Mouse (Mus musculus) erythroid progenitor cell, adult 5-6 weeks (primary cell): ENCODE data around the gene Gm3233. TPM values are rescaled to one million over a fixed set of nuclear protein-coding genes. Genes with fewer than 3 reads are reported as not detected.
"Not testable (repeated sequence)": the region's sequence is repeated elsewhere in the genome, so short reads cannot be mapped to it uniquely, and the experiment has no call there.

Experiments
- ATAC-seq: replicated peaks from 2 replicates; pipeline ENCODE4 v1.8.0; 2016; ENCODE audit warnings: moderate number of reproducible peaks, mild to moderate bottlenecking, moderate TSS enrichment, inconsistent platforms; ENCODE audit not compliant: poor library complexity, low FRiP score, severe bottlenecking
- total RNA-seq, 2 experiments: library from RNA; stranded (forward) in 1 of 2; stranded (reverse) in 1 of 2; fragments of 150-400 nt in 1 of 2; fragments of 186-747, 209-891 nt in 1 of 2; gene quantifications; 2 replicates each; pipeline versions ENCODE4 v1.2.3 to v1.2.4; 2015 to 2017; ENCODE audit warnings: low replicate concordance in 2 of 2

The Gm3233 gene
- total RNA-seq, 2 experiments from 2014 or later = not detected

DNA sequence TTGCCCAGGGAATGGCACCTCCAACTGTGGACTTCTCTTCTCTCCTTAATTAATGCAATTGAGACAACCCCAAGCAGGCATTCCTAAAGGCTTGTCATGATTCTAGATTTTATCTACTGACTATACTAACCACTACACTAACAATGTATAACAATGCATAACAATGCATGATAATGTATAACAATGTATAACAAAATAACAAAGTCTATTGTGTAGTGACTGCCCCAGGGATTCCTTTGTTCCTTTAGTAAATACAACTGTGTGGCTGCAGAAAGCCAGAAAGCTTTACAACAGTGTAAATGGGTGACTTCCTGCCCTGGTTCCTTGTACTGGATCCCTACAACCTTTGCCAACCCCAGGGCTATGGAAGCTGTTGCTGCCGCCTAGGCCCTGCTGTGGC lies 23.6 kb downstream of the Gm3233 start:
- ATAC-seq = no peak

DNA sequence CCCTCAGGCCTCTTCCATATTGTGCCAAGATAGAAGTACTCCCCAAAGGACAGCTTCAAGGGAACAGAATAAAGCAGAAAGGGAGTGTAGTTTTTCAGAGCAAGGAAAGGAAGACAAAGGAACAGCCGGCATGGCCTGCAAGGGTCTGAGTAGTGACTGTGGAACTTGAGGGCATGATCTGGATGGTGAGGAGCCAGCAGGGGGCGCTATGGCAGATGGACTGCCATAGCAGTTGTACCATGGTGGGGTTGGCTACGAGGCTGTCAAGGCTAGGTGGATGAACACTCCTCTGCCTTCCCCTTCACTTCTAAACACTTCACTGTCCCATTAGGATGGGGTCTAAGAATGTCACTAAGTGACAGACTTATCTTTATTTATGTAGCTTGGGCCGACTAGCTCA lies 30.2 kb downstream of the Gm3233 start:
- ATAC-seq = no peak

DNA sequence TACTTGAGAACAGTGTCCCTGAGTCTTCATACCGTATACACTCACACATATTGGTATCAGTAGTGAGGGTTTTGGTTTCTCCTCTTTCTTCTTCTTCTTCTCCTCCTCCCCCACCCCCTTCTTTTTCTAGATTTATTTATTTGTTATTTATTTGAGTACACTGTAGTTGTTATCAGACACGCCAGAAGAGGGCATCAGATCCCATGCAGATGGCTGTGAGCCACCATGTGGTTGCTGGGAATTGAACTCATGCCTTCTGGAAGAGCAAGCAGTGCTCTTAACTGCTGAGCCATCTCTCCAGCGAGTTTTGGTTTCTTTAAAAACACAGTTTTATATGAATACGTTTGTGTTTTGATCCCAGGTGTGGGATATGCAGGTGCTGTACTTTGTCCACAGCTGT lies 31.2 kb downstream of the Gm3233 start:
- no peak for ATAC-seq

DNA sequence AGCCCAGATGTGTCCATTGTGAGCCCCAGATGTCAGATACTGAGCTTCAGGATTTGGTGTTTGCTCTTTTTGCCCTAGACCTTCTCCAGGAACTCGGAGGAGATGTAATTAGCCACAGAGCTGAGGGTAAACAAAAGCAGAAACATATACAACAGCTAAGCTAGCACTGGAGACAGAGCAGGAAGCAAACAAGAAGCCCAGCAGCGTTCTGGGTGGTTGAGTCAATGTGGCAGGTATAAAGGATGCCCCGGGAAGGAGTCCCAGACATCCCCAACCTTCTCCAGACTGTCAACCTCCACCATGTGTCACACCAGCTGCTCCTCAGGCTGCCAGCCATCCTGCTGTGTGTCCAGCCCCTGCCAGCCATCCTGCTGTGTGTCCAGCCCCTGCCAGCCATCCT lies 33.3 kb downstream of the Gm3233 start, which contains the start of gene Gm10100:
TSS of gene Gm10100 (plus strand) at position 301 of the 400 bp plus-strand sequence.
- ATAC-seq = no peak

DNA sequence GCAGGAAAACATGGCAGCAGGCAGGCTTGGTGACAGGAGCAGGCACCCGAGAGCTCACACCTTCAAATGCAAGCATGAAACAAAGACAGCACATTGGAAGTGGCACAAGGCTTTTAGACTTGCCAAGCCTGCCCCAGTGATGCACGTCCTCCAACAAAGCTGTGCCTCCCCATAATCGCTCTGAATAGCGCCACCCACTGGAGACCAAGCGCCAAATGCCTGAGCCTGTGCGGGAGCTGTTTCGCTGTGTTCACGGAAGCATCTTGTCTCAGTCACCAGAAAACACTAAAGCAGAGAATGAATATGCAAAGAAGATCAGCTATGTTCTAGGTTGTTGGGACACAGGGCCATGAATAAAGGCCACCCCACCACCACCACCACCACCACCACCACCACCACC lies 34.6 kb downstream of the Gm3233 start:
- no peak for ATAC-seq

DNA sequence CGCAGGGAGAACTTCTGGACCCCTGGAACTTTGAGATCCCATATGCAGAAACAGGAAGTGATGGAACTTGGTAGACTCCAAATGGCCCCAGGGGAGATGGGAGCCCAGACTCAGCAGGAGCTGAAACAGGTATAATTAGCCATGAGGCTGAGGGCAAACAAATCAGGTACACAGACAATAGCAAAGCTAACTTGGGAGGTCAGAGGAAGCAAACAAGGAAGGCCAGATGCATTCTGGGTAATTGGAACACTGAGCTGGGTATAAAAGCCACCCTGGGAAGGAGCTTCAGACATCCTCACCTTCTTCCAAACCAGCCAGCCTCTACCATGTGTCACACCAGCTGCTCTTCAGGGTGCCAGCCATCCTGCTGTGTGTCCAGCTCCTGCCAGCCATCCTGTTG lies 39.2 kb downstream of the Gm3233 start, which contains the start of gene Krtap12-1:
TSS of gene Krtap12-1 (plus strand) at position 301 of the 400 bp plus-strand sequence.
- ATAC-seq = not testable (repeated sequence)

DNA sequence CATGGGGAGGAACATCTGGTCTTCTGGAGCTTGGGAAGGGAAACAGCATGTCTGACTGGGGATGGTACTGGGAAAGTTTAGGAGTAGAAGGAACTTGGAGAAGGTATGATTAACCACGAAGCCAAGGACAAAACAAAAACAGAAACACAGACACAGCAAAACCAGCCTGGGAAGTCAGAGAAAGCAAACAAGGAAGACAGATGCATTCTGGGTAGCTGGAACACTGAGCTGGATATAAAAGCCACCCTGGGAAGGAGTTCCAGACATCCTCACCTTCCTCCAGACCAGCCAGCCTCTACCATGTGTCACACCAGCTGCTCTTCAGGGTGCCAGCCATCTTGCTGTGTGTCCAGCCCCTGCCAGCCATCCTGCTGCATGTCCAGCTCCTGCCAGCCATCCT lies 44.0 kb downstream of the Gm3233 start, which contains the start of gene Gm10142:
TSS of gene Gm10142 (plus strand) at position 301 of the 400 bp plus-strand sequence.
- ATAC-seq = no peak

DNA sequence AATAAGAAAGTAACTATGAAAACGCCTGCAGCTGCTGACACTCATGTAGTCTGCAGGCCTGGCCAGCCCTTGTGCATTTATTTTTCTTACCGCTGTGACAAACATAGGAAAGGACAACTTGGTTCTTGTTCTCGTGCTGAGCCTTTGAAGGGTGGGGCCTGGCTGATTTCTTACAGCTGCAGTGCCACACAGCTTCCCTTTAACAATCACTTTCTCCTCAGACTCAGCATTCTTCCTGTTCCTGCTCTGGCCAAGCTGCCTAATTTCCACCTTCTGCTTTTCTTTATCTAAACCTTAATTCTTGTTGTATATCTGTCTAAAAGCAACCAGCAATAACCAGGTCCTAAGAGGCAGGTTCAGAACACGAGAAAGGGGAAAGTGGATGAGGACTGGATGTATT lies 45.7 kb downstream of the Gm3233 start:
- ATAC-seq = no peak

DNA sequence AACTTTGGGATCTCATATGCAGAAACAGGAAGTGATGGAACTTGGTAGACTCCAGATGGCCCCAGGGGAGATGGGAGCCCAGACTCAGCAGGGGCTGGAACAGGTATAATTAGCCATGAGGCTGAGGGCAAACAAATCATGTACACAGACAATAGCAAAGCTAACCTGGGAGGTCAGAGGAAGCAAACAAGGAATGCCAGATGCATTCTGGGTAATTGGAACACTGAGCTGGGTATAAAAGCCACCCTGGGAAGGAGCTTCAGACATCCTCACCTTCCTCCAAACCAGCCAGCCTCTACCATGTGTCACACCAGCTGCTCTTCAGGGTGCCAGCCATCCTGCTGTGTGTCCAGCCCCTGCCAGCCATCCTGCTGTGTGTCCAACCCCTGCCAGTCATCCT lies 48.3 kb downstream of the Gm3233 start, which contains the start of gene Gm10024:
TSS of gene Gm10024 (plus strand) at position 301 of the 400 bp plus-strand sequence.
- not testable (repeated sequence) for ATAC-seq

DNA sequence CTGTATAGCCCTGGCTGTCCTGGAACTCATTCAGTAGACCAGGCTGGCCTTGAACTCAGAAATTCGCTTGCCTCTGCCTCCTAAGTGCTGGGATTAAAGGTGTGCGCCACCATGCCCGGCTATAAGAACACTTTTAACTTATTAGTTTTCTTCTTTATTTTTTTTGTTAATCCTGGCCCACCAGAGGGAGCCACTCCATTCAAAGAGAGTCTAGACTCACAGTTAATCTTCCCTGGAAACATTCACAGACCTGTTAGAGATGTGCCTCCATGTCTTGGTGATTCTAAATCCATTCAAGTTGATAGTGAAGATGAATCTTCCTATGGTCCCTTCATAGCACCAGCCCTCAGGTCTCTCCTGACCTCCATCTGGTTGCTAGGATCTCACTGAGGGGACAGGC lies 49.7 kb downstream of the Gm3233 start:
- no peak for ATAC-seq

Other genes starting within 250 kb of the Gm3233 start
Only the 30 nearest of the 32 such genes appear.
- gene Pttg1ip, start 178.0 kb downstream of the Gm3233 start, total RNA-seq (2015; ENCODE audit: low replicate concordance) = 62.5 and 73.9 TPM in 2 replicates
- 34.0 and 59.3 TPM in 2 replicates for gene Pttg1ip, start 178.0 kb downstream of the Gm3233 start, total RNA-seq (2017; ENCODE audit: low replicate concordance)
- 9.2 and 14.8 TPM in 2 replicates for gene Sumo3, start 153.6 kb downstream of the Gm3233 start, total RNA-seq (2015; ENCODE audit: low replicate concordance)
- gene Sumo3, start 153.6 kb downstream of the Gm3233 start, total RNA-seq (2017; ENCODE audit: low replicate concordance) = 21.1 and 33.6 TPM in 2 replicates
- not detected in 2 replicates for gene Gm49325, start 153.5 kb downstream of the Gm3233 start, total RNA-seq (2015; ENCODE audit: low replicate concordance)
- gene Gm49325, start 153.5 kb downstream of the Gm3233 start, total RNA-seq (2017; ENCODE audit: low replicate concordance) = not detected in 2 replicates
- gene Ube2g2, start 137.4 kb downstream of the Gm3233 start, total RNA-seq (2015; ENCODE audit: low replicate concordance) = 6.8 and 9.6 TPM in 2 replicates
- gene Ube2g2, start 137.4 kb downstream of the Gm3233 start, total RNA-seq (2017; ENCODE audit: low replicate concordance) = 10.4 and 11.3 TPM in 2 replicates
- not detected in 2 replicates for gene Tspear, start 73.1 kb downstream of the Gm3233 start, total RNA-seq (2015; ENCODE audit: low replicate concordance)
- gene Tspear, start 73.1 kb downstream of the Gm3233 start, total RNA-seq (2017; ENCODE audit: low replicate concordance) = not detected in 2 replicates
- gene Gm19402, start 68.9 kb downstream of the Gm3233 start, total RNA-seq (2015; ENCODE audit: low replicate concordance) = not detected in 2 replicates
- not detected in 2 replicates for gene Gm19402, start 68.9 kb downstream of the Gm3233 start, total RNA-seq (2017; ENCODE audit: low replicate concordance)
- gene Gm9508, start 62.4 kb downstream of the Gm3233 start, total RNA-seq (2015; ENCODE audit: low replicate concordance) = not detected in 2 replicates
- not detected in 2 replicates for gene Gm9508, start 62.4 kb downstream of the Gm3233 start, total RNA-seq (2017; ENCODE audit: low replicate concordance)
- not detected in 2 replicates for gene Gm10272, start 53.1 kb downstream of the Gm3233 start, total RNA-seq (2015; ENCODE audit: low replicate concordance)
- gene Gm10272, start 53.1 kb downstream of the Gm3233 start, total RNA-seq (2017; ENCODE audit: low replicate concordance) = not detected in 2 replicates
- gene Gm10024, start 48.2 kb downstream of the Gm3233 start, total RNA-seq (2015; ENCODE audit: low replicate concordance) = not detected in 2 replicates
- gene Gm10024, start 48.2 kb downstream of the Gm3233 start, total RNA-seq (2017; ENCODE audit: low replicate concordance) = not detected in 2 replicates
- not detected in 2 replicates for gene Gm10142, start 43.9 kb downstream of the Gm3233 start, total RNA-seq (2015; ENCODE audit: low replicate concordance)
- gene Gm10142, start 43.9 kb downstream of the Gm3233 start, total RNA-seq (2017; ENCODE audit: low replicate concordance) = not detected in 2 replicates
- not detected in 2 replicates for gene Krtap12-1, start 39.1 kb downstream of the Gm3233 start, total RNA-seq (2015; ENCODE audit: low replicate concordance)
- gene Krtap12-1, start 39.1 kb downstream of the Gm3233 start, total RNA-seq (2017; ENCODE audit: low replicate concordance) = not detected in 2 replicates
- gene Gm10100, start 33.2 kb downstream of the Gm3233 start, total RNA-seq (2015; ENCODE audit: low replicate concordance) = not detected in 2 replicates
- not detected in 2 replicates for gene Gm10100, start 33.2 kb downstream of the Gm3233 start, total RNA-seq (2017; ENCODE audit: low replicate concordance)
- gene Gm18596, start 17.0 kb downstream of the Gm3233 start, total RNA-seq (2015; ENCODE audit: low replicate concordance) = not detected in 2 replicates
- not detected in 2 replicates for gene Gm18596, start 17.0 kb downstream of the Gm3233 start, total RNA-seq (2017; ENCODE audit: low replicate concordance)
- not detected in 2 replicates for gene Gm9736, start 8.3 kb downstream of the Gm3233 start, total RNA-seq (2015; ENCODE audit: low replicate concordance)
- not detected in 2 replicates for gene Gm9736, start 8.3 kb downstream of the Gm3233 start, total RNA-seq (2017; ENCODE audit: low replicate concordance)
- gene Gm3238, start 11.6 kb upstream of the Gm3233 start, total RNA-seq (2015; ENCODE audit: low replicate concordance) = not detected in 2 replicates
- not detected in 2 replicates for gene Gm3238, start 11.6 kb upstream of the Gm3233 start, total RNA-seq (2017; ENCODE audit: low replicate concordance)
- not detected in 2 replicates for gene Gm7138, start 17.3 kb upstream of the Gm3233 start, total RNA-seq (2015; ENCODE audit: low replicate concordance)
- gene Gm7138, start 17.3 kb upstream of the Gm3233 start, total RNA-seq (2017; ENCODE audit: low replicate concordance) = not detected in 2 replicates
- gene Gm3250, start 22.9 kb upstream of the Gm3233 start, total RNA-seq (2015; ENCODE audit: low replicate concordance) = not detected in 2 replicates
- gene Gm3250, start 22.9 kb upstream of the Gm3233 start, total RNA-seq (2017; ENCODE audit: low replicate concordance) = not detected in 2 replicates
- gene Gm7137, start 28.5 kb upstream of the Gm3233 start, total RNA-seq (2015; ENCODE audit: low replicate concordance) = not detected in 2 replicates
- gene Gm7137, start 28.5 kb upstream of the Gm3233 start, total RNA-seq (2017; ENCODE audit: low replicate concordance) = not detected in 2 replicates
- gene Gm9639, start 35.4 kb upstream of the Gm3233 start, total RNA-seq (2015; ENCODE audit: low replicate concordance) = not detected in 2 replicates
- gene Gm9639, start 35.4 kb upstream of the Gm3233 start, total RNA-seq (2017; ENCODE audit: low replicate concordance) = not detected in 2 replicates
- not detected in 2 replicates for gene Gm19668, start 39.5 kb upstream of the Gm3233 start, total RNA-seq (2015; ENCODE audit: low replicate concordance)
- gene Gm19668, start 39.5 kb upstream of the Gm3233 start, total RNA-seq (2017; ENCODE audit: low replicate concordance) = not detected in 2 replicates
- gene Gm9507, start 52.2 kb upstream of the Gm3233 start, total RNA-seq (2015; ENCODE audit: low replicate concordance) = not detected in 2 replicates
- not detected in 2 replicates for gene Gm9507, start 52.2 kb upstream of the Gm3233 start, total RNA-seq (2017; ENCODE audit: low replicate concordance)
- not detected in 2 replicates for gene Gm2696, start 55.0 kb upstream of the Gm3233 start, total RNA-seq (2015; ENCODE audit: low replicate concordance)
- not detected in 2 replicates for gene Gm2696, start 55.0 kb upstream of the Gm3233 start, total RNA-seq (2017; ENCODE audit: low replicate concordance)
- not detected in 2 replicates for gene Krtap10-4, start 67.4 kb upstream of the Gm3233 start, total RNA-seq (2015; ENCODE audit: low replicate concordance)
- not detected in 2 replicates for gene Krtap10-4, start 67.4 kb upstream of the Gm3233 start, total RNA-seq (2017; ENCODE audit: low replicate concordance)
- not detected in 2 replicates for gene Krtap10-10, start 76.3 kb upstream of the Gm3233 start, total RNA-seq (2015; ENCODE audit: low replicate concordance)
- not detected in 2 replicates for gene Krtap10-10, start 76.3 kb upstream of the Gm3233 start, total RNA-seq (2017; ENCODE audit: low replicate concordance)
- not detected in 2 replicates for gene Gm36176, start 87.1 kb upstream of the Gm3233 start, total RNA-seq (2015; ENCODE audit: low replicate concordance)
- gene Gm36176, start 87.1 kb upstream of the Gm3233 start, total RNA-seq (2017; ENCODE audit: low replicate concordance) = not detected in 2 replicates
- gene Gm10318, start 93.2 kb upstream of the Gm3233 start, total RNA-seq (2015; ENCODE audit: low replicate concordance) = not detected in 2 replicates
- gene Gm10318, start 93.2 kb upstream of the Gm3233 start, total RNA-seq (2017; ENCODE audit: low replicate concordance) = not detected in 2 replicates
- not detected in 2 replicates for gene Gm3285, start 102.3 kb upstream of the Gm3233 start, total RNA-seq (2015; ENCODE audit: low replicate concordance)
- gene Gm3285, start 102.3 kb upstream of the Gm3233 start, total RNA-seq (2017; ENCODE audit: low replicate concordance) = not detected in 2 replicates
- gene Lrrc3, start 142.9 kb upstream of the Gm3233 start, total RNA-seq (2015; ENCODE audit: low replicate concordance) = not detected in 2 replicates
- not detected in 2 replicates for gene Lrrc3, start 142.9 kb upstream of the Gm3233 start, total RNA-seq (2017; ENCODE audit: low replicate concordance)
- 0.42 and 1.1 TPM in 2 replicates for gene Trpm2, start 210.9 kb upstream of the Gm3233 start, total RNA-seq (2015; ENCODE audit: low replicate concordance)
- 33.1 and 38.6 TPM in 2 replicates for gene Trpm2, start 210.9 kb upstream of the Gm3233 start, total RNA-seq (2017; ENCODE audit: low replicate concordance)
- gene 1810043G02Rik, start 218.8 kb upstream of the Gm3233 start, total RNA-seq (2015; ENCODE audit: low replicate concordance) = not detected in 2 replicates
- gene 1810043G02Rik, start 218.8 kb upstream of the Gm3233 start, total RNA-seq (2017; ENCODE audit: low replicate concordance) = 0.26 and 3.5 TPM in 2 replicates